Mouse (Mus musculus): ENCODE results near the gene Cachd1.

- TF ChIP-seq CTCF (IDR thresholded peaks at IDR 0.05; ENCODE audit: insufficient read depth, low read depth, low read length) (no peak), POLR2A (IDR thresholded peaks at IDR 0.05; ENCODE audit: insufficient read depth, low read depth, low read length) (no peak)
These were observed 210.7 kb downstream of the Cachd1 start for GRCm38 (mm10) chr4:100987187-100987586.
